Mouse (Mus musculus): ENCODE data around the gene Agtpbp1.
"Not testable (repeated sequence)": the region's sequence is repeated elsewhere in the genome, so short reads cannot be mapped to it uniquely, and the experiment has no call there.

Gene Agtpbp1

GRCm38 (mm10) chr13:59509644-59510366 lies 75.2 kb downstream of the Agtpbp1 start:
- POLR2A ChIA-PET: interaction anchor here in 1 of 4 experiments (1.0 kb wide), 1 partner anchor 190 kb away, joined by 3 read pairs; no protein-coding TSS in a partner anchor
- CTCF ChIA-PET: no interaction called here

GRCm38 (mm10) chr13:59508584-59508983 lies 76.4 kb downstream of the Agtpbp1 start:
- POLR2A ChIA-PET: interaction anchor here in 1 of 4 experiments (1.0 kb wide), 1 partner anchor 191 kb away, joined by 3 read pairs; no protein-coding TSS in a partner anchor
- CTCF ChIA-PET: no interaction called here

GRCm38 (mm10) chr13:59506450-59506849 lies 78.6 kb downstream of the Agtpbp1 start:
- ChIA-PET CTCF (interaction anchor here in 1 of 4 experiments (0.7 kb wide), 1 partner anchor 8 kb away, joined by 3 read pairs; no protein-coding TSS in a partner anchor), POLR2A (no interaction called here)

- CTCF ChIA-PET: no interaction called here
- POLR2A ChIA-PET: no interaction called here
Measured at GRCm38 (mm10) chr13:59505867-59506266, 79.2 kb downstream of the Agtpbp1 start.

GRCm38 (mm10) chr13:59503581-59503980 lies 81.4 kb downstream of the Agtpbp1 start:
- CTCF ChIA-PET: interaction anchor here in 1 of 4 experiments (1.4 kb wide), 1 partner anchor 11 kb away, joined by 4 read pairs; no protein-coding TSS in a partner anchor

GRCm38 (mm10) chr13:59499831-59500230 lies 85.2 kb downstream of the Agtpbp1 start:
- POLR2A ChIA-PET: no interaction called here
- CTCF ChIA-PET: no interaction called here

More at GRCm38 (mm10) chr13:59503581-59503980, 81.4 kb downstream of the Agtpbp1 start:
- POLR2A ChIA-PET: interaction anchor here in 2 of 4 experiments (0.6 to 1.1 kb wide), 3 partner anchors 9 to 263 kb away, joined by 3 to 5 read pairs (median 3); no protein-coding TSS in a partner anchor

GRCm38 (mm10) chr13:59499374-59499773 lies 85.7 kb downstream of the Agtpbp1 start:
- CTCF ChIA-PET: no interaction called here

GRCm38 (mm10) chr13:59498191-59498590 lies 86.8 kb downstream of the Agtpbp1 start:
- CTCF ChIA-PET: interaction anchor here in 2 of 4 experiments (0.6 to 0.8 kb wide), 2 partner anchors 17 to 207 kb away, joined by 3 to 7 read pairs; no protein-coding TSS in a partner anchor

More at GRCm38 (mm10) chr13:59499374-59499773, 85.7 kb downstream of the Agtpbp1 start:
- POLR2A ChIA-PET: no interaction called here

GRCm38 (mm10) chr13:59495839-59496238 lies 89.2 kb downstream of the Agtpbp1 start:
- CTCF ChIA-PET: interaction anchor here in 1 of 4 experiments (0.6 kb wide), 1 partner anchor 113 kb away, joined by 3 read pairs; no protein-coding TSS in a partner anchor
- POLR2A ChIA-PET: no interaction called here

More at GRCm38 (mm10) chr13:59498191-59498590, 86.8 kb downstream of the Agtpbp1 start:
- POLR2A ChIA-PET: no interaction called here

- POLR2A ChIA-PET: interaction anchor here in 1 of 4 experiments (0.8 to 1.0 kb wide), 2 partner anchors 9 to 180 kb away, joined by 3 read pairs; no protein-coding TSS in a partner anchor
- CTCF ChIA-PET: interaction anchor here in 3 of 4 experiments (0.5 to 1.4 kb wide), 7 partner anchors 12 to 1493 kb away, joined by 3 to 8 read pairs (median 3); no protein-coding TSS in a partner anchor
Measured at GRCm38 (mm10) chr13:59494619-59495262, 90.3 kb downstream of the Agtpbp1 start.

- CTCF ChIA-PET: no interaction called here
- POLR2A ChIA-PET: interaction anchor here in 1 of 4 experiments (0.9 kb wide), 1 partner anchor 26 kb away, joined by 3 read pairs; no protein-coding TSS in a partner anchor
Measured at GRCm38 (mm10) chr13:59490726-59491125, 94.3 kb downstream of the Agtpbp1 start.

GRCm38 (mm10) chr13:59489143-59489542 lies 95.9 kb downstream of the Agtpbp1 start:
- ChIA-PET POLR2A (no interaction called here), CTCF (interaction anchor here in 2 of 4 experiments (0.7 to 1.0 kb wide), 2 partner anchors 124 to 852 kb away, joined by 3 read pairs; no protein-coding TSS in a partner anchor)

- POLR2A ChIA-PET: no interaction called here
- CTCF ChIA-PET: no interaction called here
Measured at GRCm38 (mm10) chr13:59487287-59487686, 97.7 kb downstream of the Agtpbp1 start.

GRCm38 (mm10) chr13:59486243-59486642 lies 98.8 kb downstream of the Agtpbp1 start:
- ChIA-PET CTCF (interaction anchor here in 1 of 4 experiments (0.6 kb wide), 1 partner anchor 854 kb away, joined by 5 read pairs; no protein-coding TSS in a partner anchor), POLR2A (interaction anchor here in 2 of 4 experiments (0.6 to 1.5 kb wide), 3 partner anchors 8 to 17 kb away, joined by 3 to 5 read pairs (median 3); no protein-coding TSS in a partner anchor)

GRCm38 (mm10) chr13:59485456-59485855 lies 99.6 kb downstream of the Agtpbp1 start:
- CTCF ChIA-PET: interaction anchor here in 3 of 4 experiments (0.6 to 0.7 kb wide), 3 partner anchors 62 to 853 kb away, joined by 3 to 5 read pairs (median 3); no protein-coding TSS in a partner anchor

GRCm38 (mm10) chr13:59481484-59481855 lies 103.6 kb downstream of the Agtpbp1 start:
- POLR2A ChIA-PET: no interaction called here
- CTCF ChIA-PET: no interaction called here

More at GRCm38 (mm10) chr13:59485456-59485855, 99.6 kb downstream of the Agtpbp1 start:
- POLR2A ChIA-PET: interaction anchor here in 1 of 4 experiments (1.4 to 1.5 kb wide), 2 partner anchors 9 to 18 kb away, joined by 3 to 5 read pairs; no protein-coding TSS in a partner anchor

- CTCF ChIA-PET: no interaction called here
- POLR2A ChIA-PET: no interaction called here
Measured at GRCm38 (mm10) chr13:59480599-59481483, 104.2 kb downstream of the Agtpbp1 start.

- POLR2A ChIA-PET: interaction anchor here in 2 of 4 experiments (1.3 to 1.5 kb wide), 3 partner anchors 10 to 54 kb away, joined by 3 to 6 read pairs (median 4); no protein-coding TSS in a partner anchor
- CTCF ChIA-PET: not testable (repeated sequence)
Measured at GRCm38 (mm10) chr13:59477928-59478327, 107.1 kb downstream of the Agtpbp1 start.

Measured in embryonic stem cell, embryonic (primary cell).